Mouse (Mus musculus) activated CD4-positive, CD25-positive, alpha-beta regulatory T cell, adult 4 months (primary cell): ENCODE measurements around the gene Adamtsl1. TPM values are rescaled to one million over a fixed set of nuclear protein-coding genes. Genes with fewer than 3 reads are reported as not detected.

Experiments used
- ATAC-seq: one replicate; pipeline ENCODE4 v1.8.0; 2017
- polyA plus RNA-seq, 2 experiments: library from polyadenylated mRNA; unstranded; fragments of 100-300 nt; shearing (Covaris generic); gene quantifications; one replicate each; pipeline ENCODE4 v1.2.1; 2017

Gene Adamtsl1
- polyA plus RNA-seq, 2 experiments from 2014 or later: 0.36 TPM; not detected in 1

GRCm38 (mm10) chr4:86060614-86061013, 546.6 kb downstream of the Adamtsl1 start:
- no peak for ATAC-seq

DNA sequence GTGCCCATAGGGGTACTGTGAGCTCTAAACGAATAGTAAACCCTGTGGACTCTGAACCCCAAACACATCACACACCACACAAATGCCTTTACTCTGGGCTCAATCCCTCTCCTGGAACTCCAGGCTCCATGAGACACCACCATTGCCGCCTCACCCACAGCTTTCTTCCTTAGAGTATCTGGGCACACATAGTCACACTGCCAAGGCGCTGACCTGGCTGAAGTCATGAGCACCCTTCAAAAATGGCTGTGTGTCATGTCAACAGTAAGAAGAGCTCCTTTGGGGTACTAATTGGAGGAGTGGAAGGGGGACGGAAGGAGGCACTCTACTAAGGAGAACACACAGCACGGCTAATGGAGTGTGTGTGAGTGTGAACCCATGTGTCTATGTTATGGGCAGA, 554.4 kb downstream of the Adamtsl1 start:
- no peak for ATAC-seq

- no peak for ATAC-seq
Measured at GRCm38 (mm10) chr4:86068875-86069718, 555.1 kb downstream of the Adamtsl1 start.

GRCm38 (mm10) chr4:86074871-86075270, 560.9 kb downstream of the Adamtsl1 start:
- no peak for ATAC-seq

- no peak for ATAC-seq
Measured at GRCm38 (mm10) chr4:86077355-86077754, 563.4 kb downstream of the Adamtsl1 start.

GRCm38 (mm10) chr4:86077854-86078253, 563.9 kb downstream of the Adamtsl1 start:
- no peak for ATAC-seq

GRCm38 (mm10) chr4:86087508-86087907, 573.5 kb downstream of the Adamtsl1 start:
- ATAC-seq: no peak

DNA sequence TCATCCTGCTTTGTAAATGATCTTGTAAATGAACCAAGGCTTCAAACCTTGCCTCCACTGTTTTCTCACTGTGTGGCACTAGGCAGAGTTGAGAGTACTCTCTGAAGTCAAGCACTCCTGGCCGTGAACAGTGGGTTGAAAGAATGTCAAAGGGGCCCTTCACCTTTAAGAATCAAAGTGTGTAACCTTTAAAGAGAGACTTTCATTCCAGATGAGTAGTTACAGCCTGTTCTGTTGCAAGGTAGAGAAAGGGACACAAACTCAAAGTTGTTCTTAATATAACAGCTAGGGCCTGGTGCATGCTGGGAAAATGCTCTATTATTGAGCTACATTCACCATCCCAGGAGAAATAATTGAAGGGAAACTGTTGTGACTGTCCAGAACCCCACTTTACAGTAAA, 589.2 kb downstream of the Adamtsl1 start:
- ATAC-seq: no peak

- no peak for ATAC-seq
Measured at GRCm38 (mm10) chr4:86108325-86108724, 594.4 kb downstream of the Adamtsl1 start.

GRCm38 (mm10) chr4:86119067-86119466, 605.1 kb downstream of the Adamtsl1 start:
- ATAC-seq: no peak

DNA sequence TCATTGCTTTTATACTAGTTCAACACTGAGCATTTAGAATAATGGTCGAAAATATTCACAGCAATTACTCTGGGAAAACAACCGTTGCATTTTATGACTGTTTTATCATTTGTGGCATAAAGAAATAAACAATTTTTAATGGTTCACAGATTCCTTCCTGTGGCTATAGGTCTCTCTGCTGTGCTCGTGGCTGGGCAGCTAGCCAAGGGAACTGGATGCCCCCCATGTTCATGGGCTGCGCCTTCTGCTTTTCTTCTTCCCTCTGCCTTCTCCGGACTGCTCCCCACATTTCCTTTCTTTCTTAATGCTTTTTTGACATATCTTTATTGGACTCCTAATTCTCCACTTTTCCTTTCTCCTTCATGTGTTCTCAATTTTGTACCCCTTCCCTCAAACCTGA, 608.5 kb downstream of the Adamtsl1 start:
- no peak for ATAC-seq

DNA sequence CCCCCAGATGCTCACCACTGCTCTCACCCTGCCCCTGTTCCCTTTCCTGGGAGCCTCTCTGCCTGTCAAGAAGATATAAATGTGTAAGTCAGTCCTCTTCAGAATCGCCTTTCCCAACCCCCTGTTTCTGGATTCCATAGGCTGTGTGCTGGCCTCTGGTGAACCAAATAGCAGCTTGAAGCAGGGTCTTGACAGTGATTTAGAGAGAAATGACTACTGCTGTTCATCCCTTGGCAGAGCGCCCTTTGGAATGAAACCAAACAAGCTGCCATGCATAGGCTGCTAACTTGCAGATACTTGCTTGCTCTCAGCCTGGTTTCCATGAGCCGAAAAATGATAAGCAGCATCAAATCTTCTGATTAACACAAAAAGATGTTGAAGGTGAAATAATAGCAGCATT, 610.4 kb downstream of the Adamtsl1 start:
- ATAC-seq: no peak

DNA sequence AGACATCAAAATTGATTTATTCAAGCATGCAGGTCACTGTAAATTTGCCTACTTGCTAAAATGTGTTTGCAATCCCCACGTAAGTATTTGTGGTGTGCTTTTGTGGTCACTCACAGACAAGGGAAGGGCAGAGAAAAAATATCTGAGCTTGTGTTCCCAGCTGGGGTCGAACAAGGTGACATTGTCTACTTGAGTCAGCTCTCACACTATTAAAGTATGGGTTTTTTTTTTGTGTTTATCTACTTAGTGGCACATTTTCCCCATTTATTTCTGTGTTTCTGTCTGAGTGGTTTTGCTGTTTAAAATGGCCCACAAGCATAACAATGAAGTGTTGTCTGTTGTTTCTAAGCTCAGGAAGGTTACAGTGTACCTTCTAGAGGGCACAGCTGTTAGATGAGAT, 612.7 kb downstream of the Adamtsl1 start:
- ATAC-seq: no peak

DNA sequence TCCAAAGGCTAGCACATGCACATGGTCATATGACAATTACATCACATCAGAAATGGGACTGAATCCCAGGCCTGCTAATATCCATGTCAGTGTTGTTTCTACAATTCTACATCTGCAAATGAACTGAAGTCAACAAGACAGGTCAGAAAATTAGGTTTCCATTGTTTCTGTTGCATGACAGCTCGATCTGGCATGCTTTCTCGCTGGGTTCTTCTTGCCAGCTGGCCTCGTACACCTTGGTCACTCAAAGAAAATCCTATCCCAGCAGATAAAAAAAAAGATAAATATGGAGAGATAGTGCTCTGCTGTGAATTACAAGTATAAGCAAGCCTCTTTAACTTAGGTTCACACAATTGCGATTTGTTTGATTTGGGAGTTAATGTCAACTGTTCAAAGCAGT, 644.6 kb downstream of the Adamtsl1 start:
- no peak for ATAC-seq

DNA sequence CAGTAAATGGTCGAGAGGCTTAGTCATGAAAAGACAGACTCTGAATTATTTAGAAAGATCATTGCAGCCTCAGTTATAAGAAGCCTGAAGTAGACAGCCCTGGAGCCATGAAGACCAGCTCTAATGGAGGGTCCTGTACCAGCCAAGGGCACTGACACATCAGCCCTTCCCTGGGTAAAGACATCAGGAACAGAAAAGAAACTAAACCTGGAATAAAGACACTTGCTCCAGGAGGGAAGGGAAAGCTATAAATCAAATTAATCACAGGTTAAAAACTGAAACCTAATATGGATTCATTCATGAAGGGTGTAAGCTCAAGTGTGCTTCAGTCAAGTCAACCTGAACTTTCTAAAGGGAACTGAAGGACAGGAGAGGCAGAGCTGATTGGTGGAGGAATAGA, 645.4 kb downstream of the Adamtsl1 start:
- no peak for ATAC-seq

- no peak for ATAC-seq
Measured at GRCm38 (mm10) chr4:86170763-86171162, 656.8 kb downstream of the Adamtsl1 start.

- no peak for ATAC-seq
Measured at GRCm38 (mm10) chr4:86171461-86171860, 657.5 kb downstream of the Adamtsl1 start.

GRCm38 (mm10) chr4:86177471-86177870, 663.5 kb downstream of the Adamtsl1 start:
- no peak for ATAC-seq

GRCm38 (mm10) chr4:86178116-86178515, 664.1 kb downstream of the Adamtsl1 start:
- ATAC-seq: no peak

- ATAC-seq: no peak
Measured at GRCm38 (mm10) chr4:86183701-86184173, 669.8 kb downstream of the Adamtsl1 start.

- ATAC-seq: no peak
Measured at GRCm38 (mm10) chr4:86189853-86190252, 675.9 kb downstream of the Adamtsl1 start.

DNA sequence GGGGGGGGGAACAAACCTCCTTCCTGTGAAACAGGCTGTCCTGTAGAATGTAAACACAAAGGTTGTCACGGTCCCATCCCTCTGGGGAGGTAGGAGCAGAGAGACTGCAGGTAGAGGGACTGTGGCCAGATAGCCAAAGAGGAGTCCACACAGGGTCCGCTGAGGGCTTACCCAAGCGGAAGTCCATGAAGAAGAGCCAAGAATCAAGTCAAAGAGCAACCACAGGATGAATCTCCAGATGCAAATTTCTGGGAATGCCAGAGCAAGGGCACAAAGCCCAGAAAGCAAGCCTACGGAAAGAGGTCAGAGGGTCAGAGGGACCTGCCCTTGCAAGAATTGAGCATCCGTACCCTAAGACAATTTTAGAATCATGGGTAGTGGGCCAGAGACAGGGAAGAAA, 677.2 kb downstream of the Adamtsl1 start:
- no peak for ATAC-seq

- no peak for ATAC-seq
Measured at GRCm38 (mm10) chr4:86201766-86202165, 687.8 kb downstream of the Adamtsl1 start.

GRCm38 (mm10) chr4:86203288-86203687, 689.3 kb downstream of the Adamtsl1 start:
- no peak for ATAC-seq

- no peak for ATAC-seq
Measured at GRCm38 (mm10) chr4:86224875-86225274, 710.9 kb downstream of the Adamtsl1 start.
